Mouse (Mus musculus) stomach, embryonic 14.5 days (tissue): Measurements from ENCODE around the gene Gtf2h2. TPM values are rescaled to one million over a fixed set of nuclear protein-coding genes. Genes with fewer than 3 reads are reported as not detected.
"Not testable (repeated sequence)": the region's sequence is repeated elsewhere in the genome, so short reads cannot be mapped to it uniquely, and the experiment has no call there.

Experiments used
- ATAC-seq: fragments of 200-750 bp; cut with Nextera tagmentation; 2 replicates; pipeline ENCODE4 v1.8.0; 2017; ENCODE audit warnings: low read depth, moderate TSS enrichment; ENCODE audit not compliant: insufficient number of reproducible peaks, insufficient read depth, low FRiP score
- H3K27ac ChIP-seq: fragments of 300-500 bp; sonication (generic); 2 replicates; pipeline ENCODE4 v1.5.1; 2014; ENCODE audit warnings: mild to moderate bottlenecking, low read length, moderate library complexity, mixed read lengths
- H3K27me3 ChIP-seq: fragments of 300-500 bp; sonication (generic); 2 replicates; pipeline ENCODE4 v1.6.1; 2014; ENCODE audit warnings: low read length, control low read depth, mixed read lengths; ENCODE audit not compliant: control insufficient read depth, insufficient read depth
- H3K36me3 ChIP-seq: fragments of 300-500 bp; sonication (generic); 2 replicates; pipeline ENCODE4 v1.6.1; 2014; ENCODE audit warnings: mild to moderate bottlenecking, control low read depth, low read length, moderate library complexity, mixed read lengths; ENCODE audit not compliant: control insufficient read depth, insufficient read depth
- H3K4me1 ChIP-seq: fragments of 300-500 bp; sonication (generic); 2 replicates; pipeline ENCODE4 v1.6.1; 2014; ENCODE audit warnings: low read length, control low read depth, mixed read lengths; ENCODE audit not compliant: control insufficient read depth, insufficient read depth
- H3K4me2 ChIP-seq: fragments of 300-500 bp; sonication (generic); replicated peaks from 2 replicates; pipeline ENCODE4 v1.6.1; 2014; ENCODE audit warnings: low read depth, low read length, control low read depth
- H3K4me3 ChIP-seq: fragments of 300-500 bp; sonication (generic); 2 replicates; pipeline ENCODE4 v1.5.1; 2014; ENCODE audit warnings: low read depth, low read length, control low read depth
- H3K9ac ChIP-seq: fragments of 300-500 bp; sonication (generic); replicated peaks from 2 replicates; pipeline ENCODE4 v1.6.1; 2014; ENCODE audit warnings: low read depth, mild to moderate bottlenecking, control low read depth, low read length, moderate library complexity, mixed read lengths
- H3K9me3 ChIP-seq: fragments of 300-500 bp; sonication (generic); 2 replicates; pipeline ENCODE4 v1.6.1; 2016; ENCODE audit warnings: low read depth, low read length, control low read depth; ENCODE audit not compliant: control insufficient read depth
- WGBS: fragments of 180-500 bp; shearing (Covaris S2); extraction: QIAGEN DNeasy Blood & Tissue Kit; methylation state at CpG from one replicate; pipeline ENCODE4 v1.1.7; 2014; 5-methylcytosine and 5-hydroxymethylcytosine counted together
- polyA plus RNA-seq: library from polyadenylated mRNA; unstranded; fragments of >200 nt; fragmentation: Nextera tagmentation; extraction: Ambion mirVana; gene quantifications from 2 replicates; pipeline ENCODE4 v1.2.1, GENCODE M21; 2014

The Gtf2h2 gene
- polyA plus RNA-seq, 1 experiment from 2014 or later: 75.7 TPM

GRCm38 (mm10) chr13:100495337-100495736, 3.0 kb upstream of the Gtf2h2 start:
- no peak overlapping the region for H3K9ac ChIP-seq
- no peaks in the 10 kb centered on the region for H3K27me3 ChIP-seq
- no peaks in the 10 kb centered on the region for H3K4me1 ChIP-seq
- H3K9me3 ChIP-seq: no peaks in the 10 kb centered on the region
- H3K4me3 ChIP-seq: no peak overlapping the region
- no peaks in the 10 kb centered on the region for H3K36me3 ChIP-seq
- no peak overlapping the region for H3K27ac ChIP-seq
- WGBS: 74% methylated on average over 4 of the region's 4 CpGs
- no peak overlapping the region for H3K4me2 ChIP-seq
- no peak for ATAC-seq

GRCm38 (mm10) chr13:100494370-100494769, 2.0 kb upstream of the Gtf2h2 start:
- not testable (repeated sequence) for H3K27ac ChIP-seq, H3K27me3 ChIP-seq, ATAC-seq, H3K9me3 ChIP-seq, H3K4me3 ChIP-seq, H3K4me1 ChIP-seq, H3K9ac ChIP-seq, H3K36me3 ChIP-seq, H3K4me2 ChIP-seq
- 65% methylated on average over 8 of the region's 8 CpGs for WGBS

DNA sequence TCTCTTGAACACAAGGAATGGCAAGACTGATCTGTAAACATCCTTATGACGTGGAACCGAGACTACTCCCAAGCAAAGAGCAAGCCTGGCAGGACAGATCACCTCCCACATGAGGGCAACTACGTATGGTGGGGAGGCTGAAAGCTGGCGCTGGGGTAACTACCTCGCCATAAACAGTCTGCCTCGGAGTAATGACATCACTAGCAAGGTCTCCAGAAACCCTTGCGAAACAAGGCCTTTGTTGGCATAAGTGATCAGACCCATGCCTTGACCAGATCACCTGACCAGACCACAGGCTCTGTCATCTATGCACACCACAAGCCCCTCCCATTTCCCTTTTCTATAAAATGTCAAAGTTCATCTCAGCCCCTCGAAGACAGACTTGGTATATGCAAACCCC, 934 bp upstream of the Gtf2h2 start:
- WGBS: 66% methylated on average over 8 of the region's 8 CpGs
- no peaks in the 10 kb centered on the region for H3K9me3 ChIP-seq
- no peaks in the 10 kb centered on the region for H3K27me3 ChIP-seq
- ATAC-seq: no peak
- no peak overlapping the region for H3K9ac ChIP-seq
- no peaks in the 10 kb centered on the region for H3K4me1 ChIP-seq
- no peak overlapping the region for H3K27ac ChIP-seq
- no peak overlapping the region for H3K4me2 ChIP-seq
- no peak overlapping the region for H3K4me3 ChIP-seq
- peaks cover 9% of the 10 kb centered on the region; the same call in 1 of the 2 replicates for H3K36me3 ChIP-seq

- Histone ChIP-seq H3K4me2 (peak overlapping the region; percentile 52), H3K9ac (peak overlapping the region; percentile 78), H3K27ac (no peak overlapping the region; the same call in 1 of the 2 replicates), H3K36me3 (peaks cover 18% of the 10 kb centered on the region), H3K4me1 (no peaks in the 10 kb centered on the region), H3K9me3 (no peaks in the 10 kb centered on the region), H3K27me3 (no peaks in the 10 kb centered on the region), H3K4me3 (peak overlapping the region; percentile 95)
- 15% methylated on average over 6 of the region's 6 CpGs for WGBS
- no peak for ATAC-seq
Measured at GRCm38 (mm10) chr13:100491623-100492022, 756 bp downstream of the Gtf2h2 start.

DNA sequence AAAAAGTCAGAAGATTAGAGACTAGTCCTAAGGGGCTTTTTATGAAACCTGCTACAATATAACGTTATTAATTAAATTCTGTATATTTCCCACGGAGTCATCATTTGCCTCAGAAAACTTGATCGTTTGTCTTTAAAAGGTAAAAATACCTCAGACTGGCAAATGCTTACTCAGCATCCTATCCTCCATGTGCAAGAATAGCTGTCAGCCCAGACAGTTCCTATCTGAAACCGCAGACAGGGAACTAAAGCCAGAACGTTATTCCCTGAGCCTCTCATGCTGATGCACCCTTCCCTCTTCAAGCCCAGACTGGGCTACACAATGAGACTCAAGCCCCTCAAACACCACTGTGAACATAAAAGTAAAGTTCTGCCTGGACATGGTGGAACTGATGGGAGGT, 2.0 kb downstream of the Gtf2h2 start:
- Histone ChIP-seq H3K9me3 (no peaks in the 10 kb centered on the region), H3K4me3 (no peak overlapping the region), H3K36me3 (peaks cover 21% of the 10 kb centered on the region), H3K4me1 (no peaks in the 10 kb centered on the region), H3K4me2 (no peak overlapping the region), H3K9ac (no peak overlapping the region), H3K27me3 (no peaks in the 10 kb centered on the region), H3K27ac (no peak overlapping the region)
- no peak for ATAC-seq
- WGBS: 89% methylated on average over 5 of the region's 5 CpGs

DNA sequence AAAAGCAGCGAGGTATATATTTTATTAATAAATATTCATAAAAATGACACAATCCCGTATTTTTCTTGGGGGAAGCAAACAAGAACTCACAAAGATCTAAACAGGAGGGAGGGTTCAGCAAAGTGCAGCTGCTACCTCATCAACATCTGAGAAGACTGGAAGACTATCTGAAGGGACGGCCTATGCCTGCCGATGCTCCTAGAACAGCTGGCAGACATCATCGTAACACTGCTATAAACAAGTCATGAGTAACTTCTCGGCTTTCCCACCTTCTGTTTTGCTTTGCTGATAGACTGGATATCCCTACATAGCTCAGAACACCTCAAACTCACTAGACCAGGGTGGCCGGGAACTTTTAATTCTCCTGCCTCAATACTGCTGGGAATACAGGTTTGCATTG, 8.8 kb downstream of the Gtf2h2 start:
- H3K27ac ChIP-seq: no peak overlapping the region
- no peaks in the 10 kb centered on the region for H3K27me3 ChIP-seq
- no peak overlapping the region for H3K4me2 ChIP-seq
- no peaks in the 10 kb centered on the region for H3K9me3 ChIP-seq
- no peak for ATAC-seq
- WGBS: 51% methylated on average over 7 of the region's 7 CpGs
- peaks cover 34% of the 10 kb centered on the region for H3K36me3 ChIP-seq
- H3K4me3 ChIP-seq: no peak overlapping the region
- H3K4me1 ChIP-seq: no peaks in the 10 kb centered on the region
- no peak overlapping the region for H3K9ac ChIP-seq

DNA sequence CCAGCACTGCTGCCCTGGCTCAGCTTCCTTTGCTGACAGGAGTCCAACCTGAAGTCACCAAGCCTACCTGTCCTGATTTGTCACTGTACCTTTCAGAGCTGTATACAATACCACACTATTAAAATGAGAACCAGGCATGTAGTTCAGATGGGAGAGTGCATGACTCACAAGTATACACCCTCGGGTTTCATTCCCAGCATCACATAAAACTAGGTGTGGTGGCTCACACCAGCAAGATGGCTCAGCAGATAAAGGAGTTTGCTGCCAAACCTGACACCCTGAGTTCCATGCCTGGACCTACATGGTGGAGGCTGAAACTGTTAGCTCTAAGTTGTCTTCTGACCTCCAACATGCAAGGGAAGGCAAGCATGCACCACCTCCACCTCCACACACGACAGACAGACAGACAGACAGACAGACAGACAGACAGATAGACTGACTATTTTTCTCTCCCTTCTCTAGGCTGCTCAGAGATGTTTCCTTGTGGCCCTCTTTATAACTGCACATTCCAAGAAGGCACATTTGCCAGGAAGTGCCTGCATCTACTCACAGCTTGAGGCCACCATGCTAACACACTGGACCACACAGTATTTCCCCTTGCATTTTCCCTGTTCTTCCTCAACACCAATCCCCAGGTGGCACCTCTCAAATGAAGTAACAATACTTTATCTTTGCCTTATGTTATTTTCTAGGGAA, 28.7 kb downstream of the Gtf2h2 start:
- Histone ChIP-seq H3K4me3 (no peak overlapping the region), H3K9ac (no peak overlapping the region), H3K36me3 (peaks cover 19% of the 10 kb centered on the region), H3K27ac (no peak overlapping the region), H3K4me2 (no peak overlapping the region), H3K4me1 (no peaks in the 10 kb centered on the region), H3K9me3 (no peaks in the 10 kb centered on the region), H3K27me3 (no peaks in the 10 kb centered on the region)
- no peak for ATAC-seq
- 85% methylated on average over 2 of the region's 2 CpGs for WGBS

DNA sequence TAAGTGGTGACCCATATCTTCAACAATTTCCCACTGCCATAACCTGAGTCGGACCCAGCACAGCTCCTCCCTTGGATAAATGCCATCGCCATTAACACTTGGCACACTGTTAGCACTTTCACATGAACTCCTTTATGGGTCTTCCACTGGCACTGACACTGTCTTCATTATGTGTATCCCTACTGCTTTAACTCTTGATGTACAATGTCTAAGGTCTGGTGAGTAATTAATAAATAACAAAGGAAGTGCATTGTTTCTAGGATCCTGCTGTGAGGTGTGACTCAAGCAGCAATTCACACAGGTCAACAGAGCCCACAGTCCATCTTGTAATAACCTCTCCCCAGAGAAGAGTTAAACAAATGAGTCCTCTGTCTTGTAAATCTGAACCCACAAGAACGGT, 31.0 kb downstream of the Gtf2h2 start:
- Histone ChIP-seq H3K9me3 (no peaks in the 10 kb centered on the region), H3K4me2 (no peak overlapping the region), H3K36me3 (peaks cover 8% of the 10 kb centered on the region), H3K4me1 (no peaks in the 10 kb centered on the region), H3K27ac (no peak overlapping the region), H3K9ac (no peak overlapping the region), H3K27me3 (no peaks in the 10 kb centered on the region), H3K4me3 (no peak overlapping the region)
- 79% methylated on average over 3 of the region's 3 CpGs for WGBS
- no peak for ATAC-seq
